Mouse (Mus musculus) right cerebral cortex, postnatal 14 days (tissue): ENCODE data around the gene Med16.
"Not testable (repeated sequence)": the region's sequence is repeated elsewhere in the genome, so short reads cannot be mapped to it uniquely, and the experiment has no call there.

Experiments used
- DNase-seq: peaks from one replicate; pipeline ENCODE4 v3.0.0; 2022

Med16 gene

GRCm38 (mm10) chr10:79916808-79917531 lies 8.2 kb upstream of the Med16 start, which contains the start of gene Kiss1r:
Gene Kiss1r, plus strand, starts transcription at chr10:79916971.
- peak; percentile 85 for DNase-seq

DNA sequence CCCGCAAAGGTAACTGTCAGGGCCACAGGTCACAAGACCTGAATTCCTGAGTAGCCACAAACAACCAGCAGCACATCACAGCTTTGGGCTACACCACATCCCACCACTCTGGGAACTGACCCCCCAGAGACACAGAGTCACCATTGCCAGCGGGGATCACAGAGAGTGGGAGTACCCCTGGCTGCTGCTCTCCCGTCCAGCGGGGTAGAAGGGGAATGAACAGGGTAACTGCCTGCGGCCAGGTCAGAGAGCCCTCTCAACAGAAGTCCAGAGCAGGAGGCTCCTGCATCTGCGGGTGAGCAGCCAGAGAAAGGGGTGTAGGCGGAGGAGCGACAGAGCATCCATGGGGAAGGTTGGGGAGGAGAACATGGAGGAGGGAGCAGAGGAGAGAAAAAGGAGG lies 7.4 kb upstream of the Med16 start:
- no peak for DNase-seq

DNA sequence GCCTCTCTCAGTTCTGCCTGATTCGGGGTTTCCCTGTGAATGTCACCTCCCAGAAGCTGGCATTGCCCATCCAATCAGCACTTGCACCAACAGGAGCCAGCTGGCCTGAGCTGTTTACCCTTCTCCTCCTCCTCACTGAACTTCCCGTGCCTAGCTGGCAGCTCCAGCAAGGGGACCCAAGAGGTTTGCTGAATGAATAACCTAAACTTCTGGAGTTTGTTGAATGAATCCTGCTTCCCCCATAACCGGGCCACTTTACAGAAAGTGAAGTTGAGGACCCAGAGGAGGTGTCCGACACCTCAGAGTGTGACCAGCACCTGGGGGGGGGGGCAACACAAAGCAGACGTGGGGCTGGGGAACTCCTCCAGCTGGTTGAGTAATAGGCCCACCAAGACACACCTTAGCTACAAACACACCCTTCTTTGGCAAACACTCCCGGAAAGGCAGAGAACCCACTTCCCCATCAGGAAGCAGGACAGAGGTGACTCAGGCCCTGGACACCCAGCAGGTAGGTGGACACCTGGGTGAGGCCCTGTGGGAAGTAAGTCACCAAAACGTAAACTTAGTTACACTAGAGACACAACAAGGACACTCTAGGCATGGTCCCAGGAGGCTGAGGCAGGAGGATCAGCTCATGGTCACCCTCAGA lies 6.3 kb upstream of the Med16 start:
- DNase-seq = no peak

GRCm38 (mm10) chr10:79914131-79914947 lies 5.6 kb upstream of the Med16 start:
- no peak for DNase-seq

GRCm38 (mm10) chr10:79912412-79912811 lies 3.7 kb upstream of the Med16 start:
- DNase-seq = no peak

GRCm38 (mm10) chr10:79910556-79910955 lies 1.8 kb upstream of the Med16 start, which contains the start of gene Gm26602:
Gene Gm26602, plus strand, starts transcription at chr10:79910856.
- no peak for DNase-seq

DNA sequence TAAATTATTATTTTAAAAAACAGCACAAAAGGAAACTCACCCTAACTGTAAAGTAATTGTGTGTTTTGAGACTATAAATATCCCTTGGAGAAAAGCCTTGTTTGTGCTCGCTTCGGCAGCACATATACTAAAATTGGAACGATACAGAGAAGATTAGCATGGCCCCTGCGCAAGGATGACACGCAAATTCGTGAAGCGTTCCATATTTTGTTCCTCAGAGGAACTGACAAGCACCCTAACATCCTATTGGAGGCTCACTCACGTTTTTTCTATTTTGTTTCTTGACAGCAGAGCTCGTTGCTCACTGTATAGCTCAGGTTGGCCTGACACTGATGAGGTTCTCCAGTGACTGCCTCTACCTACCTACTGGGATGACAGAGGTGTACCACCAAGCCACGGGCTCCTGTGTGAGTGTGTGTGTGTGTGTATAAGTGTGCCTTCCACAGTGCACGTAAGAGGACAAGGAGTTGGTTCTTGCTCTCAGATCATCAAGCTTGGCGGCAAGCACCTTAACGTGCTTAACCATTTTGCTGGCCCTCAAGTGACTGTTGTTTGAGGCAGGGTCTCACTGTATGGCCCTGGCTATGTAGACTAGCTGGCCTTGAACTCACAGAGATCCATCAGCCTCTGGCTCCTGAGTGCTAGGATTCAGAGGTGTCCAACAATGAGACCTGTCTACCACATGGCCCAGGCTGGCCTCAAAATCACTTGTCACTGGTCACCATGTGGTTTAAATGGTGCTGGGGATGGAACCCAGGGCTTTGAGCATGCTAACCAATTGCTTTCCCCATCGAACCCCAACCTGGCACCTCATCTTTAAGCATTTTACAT lies 584 bp upstream of the Med16 start:
- DNase-seq = no peak

GRCm38 (mm10) chr10:79907415-79907814 lies 1.3 kb downstream of the Med16 start:
- DNase-seq = no peak

DNA sequence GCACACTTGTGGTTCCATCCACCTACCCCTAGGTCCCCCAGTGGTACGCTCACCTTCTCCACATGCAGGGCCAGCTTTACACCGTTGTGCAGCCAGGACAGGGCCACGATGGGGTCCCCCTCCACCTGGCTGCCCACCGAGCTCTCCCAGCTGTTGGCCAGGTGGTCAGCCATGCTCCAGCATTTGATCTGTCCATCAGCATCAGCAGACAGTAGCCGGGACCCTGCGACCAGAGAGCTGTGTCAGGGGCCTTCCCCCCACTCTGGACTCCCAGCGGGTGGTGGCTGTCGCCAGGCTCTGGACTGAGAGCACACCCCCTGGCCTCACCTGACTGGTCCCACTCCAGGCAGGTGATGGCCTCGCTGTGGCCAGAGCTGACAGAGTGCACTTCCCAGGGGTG lies 2.0 kb downstream of the Med16 start:
- no peak for DNase-seq

DNA sequence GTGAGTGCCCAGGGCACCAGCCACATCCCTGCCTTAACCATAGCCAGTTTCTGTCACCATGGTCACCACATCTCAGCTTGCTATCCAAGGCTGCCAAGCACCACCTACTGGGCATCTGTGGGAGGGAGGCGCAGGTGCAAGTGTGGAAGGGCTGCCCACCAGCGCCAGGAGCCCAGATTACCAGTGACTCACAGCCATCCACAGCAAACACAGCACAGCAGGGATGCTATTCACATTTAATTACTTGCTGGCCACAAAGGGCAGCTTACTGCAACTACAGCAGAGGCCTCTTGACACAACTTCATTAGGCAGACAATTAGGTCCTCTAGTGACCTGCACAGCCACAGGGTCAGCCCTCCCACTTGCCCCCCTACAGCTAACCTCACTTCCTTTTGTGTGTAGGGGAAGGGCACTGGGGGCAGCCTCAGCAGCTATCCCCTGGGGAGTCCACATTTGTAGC lies 7.7 kb downstream of the Med16 start:
- peak; percentile 64 for DNase-seq

- DNase-seq = no peak
These were observed 11.1 kb downstream of the Med16 start for GRCm38 (mm10) chr10:79897316-79898245.

DNA sequence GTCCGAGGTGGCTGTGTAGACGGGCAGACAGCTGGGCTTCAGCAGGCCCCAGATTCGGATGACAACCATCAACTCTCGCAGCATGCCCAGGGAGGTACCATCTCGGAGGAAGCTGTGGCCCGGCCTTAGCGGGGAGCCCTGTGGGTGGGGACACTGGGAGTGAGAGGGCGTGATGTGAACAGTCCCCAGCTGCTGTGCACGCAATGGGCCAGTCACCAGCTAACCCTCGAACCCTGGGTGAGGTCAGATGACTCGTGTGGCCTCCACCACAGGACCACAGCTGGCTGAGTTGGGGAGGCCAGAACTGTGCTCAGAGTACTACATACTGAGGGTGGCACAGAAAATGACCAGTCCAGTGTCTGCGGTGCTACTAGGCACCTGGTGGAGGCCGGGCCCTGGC lies 11.9 kb downstream of the Med16 start:
- DNase-seq = no peak

GRCm38 (mm10) chr10:79896306-79896705 lies 12.4 kb downstream of the Med16 start:
- no peak for DNase-seq

GRCm38 (mm10) chr10:79892451-79893118 lies 16.1 kb downstream of the Med16 start:
- DNase-seq = peak; percentile 74

- no peak for DNase-seq
These were observed 18.1 kb downstream of the Med16 start, which contains the start of gene Cfd for GRCm38 (mm10) chr10:79890670-79891069. Gene Cfd, plus strand, starts transcription at chr10:79890853.

GRCm38 (mm10) chr10:79889386-79889785 lies 19.3 kb downstream of the Med16 start:
- no peak for DNase-seq

- no peak for DNase-seq
These were observed 22.1 kb downstream of the Med16 start for GRCm38 (mm10) chr10:79886611-79887010.

DNA sequence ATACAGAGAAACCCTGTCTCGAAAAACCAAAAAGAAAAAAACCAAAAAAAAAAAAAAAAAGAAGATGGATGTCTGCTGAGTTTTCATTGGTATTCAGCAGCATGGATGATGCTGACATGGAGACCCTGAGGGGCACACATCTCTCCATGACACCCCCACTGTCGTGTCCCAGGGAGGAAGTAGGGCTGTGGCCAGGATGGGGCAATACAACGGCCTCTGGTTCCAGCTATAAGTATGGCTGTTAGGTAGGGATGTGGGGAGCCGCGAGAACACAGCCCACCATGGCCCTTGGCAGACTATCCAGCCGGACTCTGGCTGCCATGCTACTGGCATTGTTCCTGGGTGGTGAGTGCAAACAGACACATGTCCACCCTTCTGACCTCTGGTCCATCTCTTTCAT lies 22.7 kb downstream of the Med16 start, which contains the start of gene Elane:
Gene Elane (plus strand): TSS at position 194 of the 400 bp plus-strand sequence.
- no peak for DNase-seq

GRCm38 (mm10) chr10:79884938-79885337 lies 23.8 kb downstream of the Med16 start:
- not testable (repeated sequence) for DNase-seq

DNA sequence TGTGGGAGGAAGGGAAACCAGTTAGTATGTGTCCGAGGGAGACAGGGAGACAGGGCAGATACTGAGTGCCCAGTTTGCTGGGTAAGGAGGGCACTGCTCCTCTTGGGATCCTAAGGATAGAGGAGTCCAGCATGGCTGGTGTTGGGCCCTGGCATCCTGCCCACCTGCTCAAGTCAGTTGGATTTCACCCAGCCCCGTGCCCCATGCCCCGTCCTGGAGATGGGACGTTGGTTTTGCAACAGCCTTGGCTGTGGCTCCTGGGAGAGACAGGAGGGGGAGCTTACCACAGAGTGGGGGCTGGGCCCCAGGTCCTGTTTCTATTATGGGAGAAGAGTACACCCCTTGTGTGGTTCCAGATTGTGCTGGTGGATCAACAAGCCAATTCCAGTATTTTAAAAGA lies 24.3 kb downstream of the Med16 start:
- no peak for DNase-seq
